Mouse (Mus musculus) hindbrain, postnatal 0 days (tissue): Measurements from ENCODE around the gene Tex9. TPM values are rescaled to one million over a fixed set of nuclear protein-coding genes. Genes with fewer than 3 reads are reported as not detected.
"Not testable (repeated sequence)": the region's sequence is repeated elsewhere in the genome, so short reads cannot be mapped to it uniquely, and the experiment has no call there.

ENCODE experiments used
- ATAC-seq: fragments of 200-750 bp; cut with Nextera tagmentation; 2 replicates; pipeline ENCODE4 v1.8.0; 2017; ENCODE audit warnings: mild to moderate bottlenecking, moderate TSS enrichment, moderate library complexity
- DNase-seq: peaks from one replicate; pipeline ENCODE4 v3.0.0-alpha.2; 2015; ENCODE audit warnings: low spot score
- H3K27ac ChIP-seq: fragments of 300-500 bp; sonication (generic); 2 replicates; pipeline ENCODE4 v1.5.1; 2014; ENCODE audit warnings: mild to moderate bottlenecking
- H3K27me3 ChIP-seq: fragments of 300-500 bp; sonication (generic); 2 replicates; pipeline ENCODE4 v1.6.1; 2014; ENCODE audit warnings: low read length, mixed read lengths; ENCODE audit not compliant: insufficient read depth
- H3K36me3 ChIP-seq: fragments of 300-500 bp; sonication (generic); 2 replicates; pipeline ENCODE4 v1.6.1; 2014; ENCODE audit warnings: low read length, mixed read lengths; ENCODE audit not compliant: insufficient read depth
- H3K4me1 ChIP-seq: fragments of 300-500 bp; sonication (generic); 2 replicates; pipeline ENCODE4 v1.6.1; 2014; ENCODE audit warnings: antibody characterized with exemption, low read length, mixed read lengths; ENCODE audit not compliant: insufficient read depth
- H3K4me2 ChIP-seq: fragments of 300-500 bp; sonication (generic); 2 replicates; pipeline ENCODE4 v1.6.1; 2014; ENCODE audit warnings: low read depth, mild to moderate bottlenecking, low read length, moderate library complexity, mixed read lengths
- H3K4me3 ChIP-seq: fragments of 300-500 bp; sonication (generic); 2 replicates; pipeline ENCODE4 v1.5.1; 2014; ENCODE audit warnings: low read length
- H3K9ac ChIP-seq: fragments of 300-500 bp; sonication (generic); replicated peaks from 2 replicates; pipeline ENCODE4 v1.6.1; 2014; ENCODE audit warnings: mild to moderate bottlenecking, low read length, moderate library complexity, mixed read lengths
- H3K9me3 ChIP-seq: fragments of 300-500 bp; sonication (generic); 2 replicates; pipeline ENCODE4 v1.6.1; 2016; ENCODE audit warnings: low read length, mixed read lengths
- CTCF ChIP-seq: IDR thresholded peaks from 2 replicates; pipeline ENCODE4 v1.5.1; 2016; ENCODE audit warnings: antibody characterized with exemption, control low read depth, low read depth
- WGBS: fragments of 180-500 bp; shearing (Covaris S2); extraction: QIAGEN DNeasy Blood & Tissue Kit; methylation state at CpG from one replicate; pipeline ENCODE4 v1.1.7; 2014; 5-methylcytosine and 5-hydroxymethylcytosine counted together
- microRNA-seq, 2 experiments: library from miRNA; unstranded; fragments of <30 nt; microRNA quantifications; one replicate each; pipeline ENCODE4; 2016
- polyA plus RNA-seq: library from polyadenylated mRNA; unstranded; fragments of >200 nt; fragmentation: Nextera tagmentation; extraction: Ambion mirVana; gene quantifications from 2 replicates; pipeline ENCODE4 v1.2.1, GENCODE M21; 2015
- total RNA-seq: library from RNA; depleted of rRNA; stranded (reverse); fragments of >200 nt; gene quantifications from 2 replicates; pipeline ENCODE4 v1.2.3, GENCODE M21; 2014; rRNA removed

Tex9 gene
- total and polyA plus RNA-seq, 2 experiments from 2014 or later = 16.8 to 41.9 TPM

DNA sequence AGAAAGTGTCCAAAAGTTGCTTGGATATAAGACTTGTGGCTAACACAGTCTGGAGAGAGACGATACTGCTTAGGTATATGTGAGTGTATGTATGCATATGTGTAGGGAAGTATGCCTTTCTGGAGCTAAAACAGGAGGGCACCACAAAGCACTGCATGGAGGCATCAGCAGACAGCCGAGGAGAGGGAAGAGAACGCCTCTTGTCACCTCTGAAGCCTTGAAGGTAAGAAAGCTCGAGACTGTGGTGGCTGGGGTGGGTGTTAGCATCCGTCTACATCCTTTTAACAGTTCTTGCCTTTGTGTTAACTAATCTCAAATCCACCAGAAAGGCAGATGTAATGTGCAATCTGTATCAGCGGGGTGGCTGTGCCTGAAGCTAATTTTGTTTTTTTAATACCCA lies 88.6 kb downstream of the Tex9 start:
- Histone ChIP-seq H3K36me3 (no peaks in the 10 kb centered on the region), H3K9ac (no peak overlapping the region), H3K4me3 (no peak overlapping the region), H3K27ac (no peak overlapping the region), H3K4me1 (no peaks in the 10 kb centered on the region), H3K9me3 (no peaks in the 10 kb centered on the region), H3K4me2 (no peak overlapping the region), H3K27me3 (no peaks in the 10 kb centered on the region; the same call in 1 of the 2 replicates)
- TF ChIP-seq CTCF = no peak
- WGBS = 70% methylated on average over 6 of the region's 6 CpGs
- DNase-seq (no peak), ATAC-seq (no peak)

DNA sequence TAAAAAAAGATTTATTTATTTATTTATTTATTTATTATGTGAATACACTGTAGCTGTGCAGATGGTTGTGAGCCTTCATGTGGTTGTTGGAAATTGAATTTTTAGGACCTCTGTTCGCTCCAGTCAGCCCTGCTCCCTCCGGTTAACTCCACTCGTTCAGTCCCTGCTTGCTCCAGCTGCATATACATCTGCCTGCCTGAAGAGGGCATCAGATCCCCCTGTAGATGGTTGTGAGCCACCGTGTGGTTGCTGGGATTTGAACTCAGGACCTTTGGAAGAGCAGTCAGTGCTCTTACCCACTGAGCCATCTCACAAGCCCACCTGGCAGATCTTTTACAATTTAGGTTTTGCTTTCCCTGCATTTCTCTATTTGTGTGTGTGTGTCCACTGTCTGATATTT lies 90.2 kb downstream of the Tex9 start:
- not testable (repeated sequence) for H3K9me3 ChIP-seq, H3K27ac ChIP-seq, H3K4me1 ChIP-seq, H3K9ac ChIP-seq, H3K4me3 ChIP-seq, ATAC-seq, DNase-seq, H3K27me3 ChIP-seq, H3K36me3 ChIP-seq, H3K4me2 ChIP-seq
- 0 out of 2 replicates have a peak, but pooled peaks have one; percentile 18 for TF ChIP-seq CTCF
- 72% methylated on average over 4 of the region's 4 CpGs for WGBS

Small RNAs within 50 kb of the gene (microRNA-seq; reads per million reads assigned to microRNA genes)
- gene Gm28010 = 0 reads per million in 2 experiments

Other genes starting within 250 kb of the Tex9 start
- 45.6 and 48.6 TPM in 2 replicates for gene Zfp280d, start 217.4 kb downstream of the Tex9 start, total RNA-seq
- gene Zfp280d, start 217.4 kb downstream of the Tex9 start, polyA plus RNA-seq = 28.8 and 32.1 TPM in 2 replicates
- gene Mns1, start 54.2 kb downstream of the Tex9 start, total RNA-seq = 2.8 and 3.0 TPM in 2 replicates
- gene Mns1, start 54.2 kb downstream of the Tex9 start, polyA plus RNA-seq = 8.1 and 9.5 TPM in 2 replicates
- gene Rfx7, start 40.0 kb upstream of the Tex9 start, total RNA-seq = 33.4 and 35.2 TPM in 2 replicates
- gene Rfx7, start 40.0 kb upstream of the Tex9 start, polyA plus RNA-seq = 11.9 and 12.5 TPM in 2 replicates
- 393 and 416 TPM in 2 replicates for gene Nedd4, start 170.1 kb upstream of the Tex9 start, total RNA-seq
- 340 and 356 TPM in 2 replicates for gene Nedd4, start 170.1 kb upstream of the Tex9 start, polyA plus RNA-seq